Mouse (Mus musculus) brain, embryonic 14.5 days (tissue): Measurements from ENCODE around the gene Des.

ENCODE experiments used
- CTCF ChIP-seq: fragments of 200-500 bp; IDR thresholded peaks from 2 replicates; pipeline ENCODE4 v1.5.1; 2012; ENCODE audit warnings: inconsistent platforms, mild to moderate bottlenecking, moderate library complexity, borderline replicate concordance; ENCODE audit not compliant: insufficient read depth, insufficient read length; ENCODE audit errors: extremely low read depth
- POLR2A ChIP-seq: fragments of 200-500 bp; IDR thresholded peaks from 2 replicates; pipeline ENCODE4 v1.6.1; 2012; ENCODE audit warnings: mild to moderate bottlenecking, inconsistent platforms, borderline replicate concordance; ENCODE audit not compliant: poor library complexity, insufficient read depth, insufficient read length, severe bottlenecking; ENCODE audit errors: extremely low read depth

GRCm38 (mm10) chr1:75318736-75319135 lies 41.4 kb upstream of the Des start:
- TF ChIP-seq CTCF: no peak
- TF ChIP-seq POLR2A: no peak
